Mouse (Mus musculus): Measurements from ENCODE around the gene Tmem179.

Gene Tmem179

GRCm38 (mm10) chr12:112463750-112464444, 52.6 kb downstream of the Tmem179 start:
- no peak for DNase-seq (ENCODE audit: low spot score)

GRCm38 (mm10) chr12:112463209-112463608, 53.3 kb downstream of the Tmem179 start:
- no peak for DNase-seq (ENCODE audit: low spot score)

- DNase-seq (ENCODE audit: low spot score), result no peak
Observed at GRCm38 (mm10) chr12:112462423-112462822, 54.1 kb downstream of the Tmem179 start.

GRCm38 (mm10) chr12:112457839-112458238, 58.7 kb downstream of the Tmem179 start:
- no peak for DNase-seq (ENCODE audit: low spot score)

- no peak for DNase-seq (ENCODE audit: low spot score)
Observed at GRCm38 (mm10) chr12:112456144-112456713, 60.3 kb downstream of the Tmem179 start.

- DNase-seq (ENCODE audit: low spot score), result no peak
Observed at GRCm38 (mm10) chr12:112451826-112452225, 64.7 kb downstream of the Tmem179 start.

GRCm38 (mm10) chr12:112451381-112451780, 65.2 kb downstream of the Tmem179 start:
- DNase-seq (ENCODE audit: low spot score), result no peak

- DNase-seq (ENCODE audit: low spot score), result no peak
Observed at GRCm38 (mm10) chr12:112450883-112451282, 65.7 kb downstream of the Tmem179 start.

All from yolk sac, embryonic 10.5 days (tissue).